Mouse (Mus musculus) heart, adult 2 months (tissue): ENCODE measurements around the gene Fn3krp. TPM values are rescaled to one million over a fixed set of nuclear protein-coding genes. Genes with fewer than 3 reads are reported as not detected.

Experiments
- DNase-seq, 2 experiments: peaks; one replicate each; pipeline ENCODE4 v3.0.0; 2021
- H3K27ac ChIP-seq: fragments of 200-600 bp; 2 replicates; pipeline ENCODE4 v1.8.1; 2022
- H3K27me3 ChIP-seq: fragments of 200-500 bp; 2 replicates; pipeline ENCODE4 v1.6.1; 2012; ENCODE audit warnings: mild to moderate bottlenecking, low read length, inconsistent platforms, mixed read lengths; ENCODE audit not compliant: control insufficient read depth, insufficient read depth
- H3K36me3 ChIP-seq: fragments of 200-500 bp; 2 replicates; pipeline ENCODE4 v1.6.1; 2012; ENCODE audit warnings: low read length, inconsistent platforms; ENCODE audit not compliant: control insufficient read depth, insufficient read depth
- H3K4me1 ChIP-seq: fragments of 200-500 bp; 2 replicates; pipeline ENCODE4 v1.6.1; 2011; ENCODE audit warnings: low read length; ENCODE audit not compliant: control insufficient read depth, insufficient read depth
- H3K4me3 ChIP-seq: fragments of 200-600 bp; 2 replicates; pipeline ENCODE4 v1.8.1; 2022
- H3K79me2 ChIP-seq: fragments of 200-500 bp; replicated peaks from 2 replicates; pipeline ENCODE4 v1.6.1; 2012; ENCODE audit warnings: mild to moderate bottlenecking, inconsistent platforms, low read length, moderate library complexity, mixed read lengths; ENCODE audit not compliant: control insufficient read depth, insufficient read depth
- H3K9ac ChIP-seq: fragments of 200-500 bp; 2 replicates; pipeline ENCODE4 v1.6.1; 2012; ENCODE audit warnings: low read depth, mild to moderate bottlenecking, control low read depth, inconsistent platforms, low read length, mixed read lengths
- CTCF ChIP-seq: fragments of 200-600 bp; IDR thresholded peaks from 2 replicates; pipeline ENCODE4 v1.8.1; 2022; ENCODE audit warnings: antibody characterized with exemption, mild to moderate bottlenecking, moderate library complexity
- EP300 ChIP-seq: fragments of 200-500 bp; IDR thresholded peaks from 2 replicates; pipeline ENCODE4 v1.6.1; 2011; ENCODE audit warnings: low read depth, low read length, control low read depth; ENCODE audit not compliant: insufficient read depth
- POLR2A ChIP-seq: fragments of 200-500 bp; IDR thresholded peaks from 2 replicates; pipeline ENCODE4 v1.6.1; 2011; ENCODE audit warnings: mild to moderate bottlenecking, low read depth, low read length, control low read depth; ENCODE audit not compliant: insufficient read depth
- WGBS: fragments of 180-500 bp; shearing (Covaris S2); methylation state at CpG from one replicate; pipeline ENCODE4 v1.1.7; 2018; 5-methylcytosine and 5-hydroxymethylcytosine counted together
- intact Hi-C: fragments of 180-260 bp; cut with DNase I; formaldehyde crosslinking; loops from one replicate; pipeline ENCODE4 v1.15.1; 2025
- polyA plus RNA-seq: library from polyadenylated mRNA; depleted of rRNA; stranded (reverse); fragments of >200 nt; gene quantifications from 2 replicates; pipeline ENCODE4 v1.2.3, GENCODE M21; 2012
- total RNA-seq, 2 experiments: library from RNA; stranded (reverse); gene quantifications; 2 replicates each; pipeline ENCODE4 v1.2.3; 2021

Fn3krp gene
- total and polyA plus RNA-seq, 3 experiments = 6.2 to 7.1 (median 6.9) TPM

GRCm38 (mm10) chr11:121390793-121391192 is 30.4 kb upstream of the Fn3krp start:
- no peaks in the 10 kb centered on the region for H3K27me3 ChIP-seq
- no peak for DNase-seq
- no peak overlapping the region for H3K9ac ChIP-seq
- TF ChIP-seq CTCF (no peak), EP300 (no peak), POLR2A (no peak)
- intact Hi-C loops = no loop called here
- H3K36me3 ChIP-seq = no peaks in the 10 kb centered on the region
- H3K4me1 ChIP-seq = peaks cover 2% of the 10 kb centered on the region
- no peaks in the 10 kb centered on the region for H3K79me2 ChIP-seq
- H3K4me3 ChIP-seq = no peak overlapping the region
- 48% methylated on average over 3 of the region's 3 CpGs for WGBS
- H3K27ac ChIP-seq = no peak overlapping the region

DNA sequence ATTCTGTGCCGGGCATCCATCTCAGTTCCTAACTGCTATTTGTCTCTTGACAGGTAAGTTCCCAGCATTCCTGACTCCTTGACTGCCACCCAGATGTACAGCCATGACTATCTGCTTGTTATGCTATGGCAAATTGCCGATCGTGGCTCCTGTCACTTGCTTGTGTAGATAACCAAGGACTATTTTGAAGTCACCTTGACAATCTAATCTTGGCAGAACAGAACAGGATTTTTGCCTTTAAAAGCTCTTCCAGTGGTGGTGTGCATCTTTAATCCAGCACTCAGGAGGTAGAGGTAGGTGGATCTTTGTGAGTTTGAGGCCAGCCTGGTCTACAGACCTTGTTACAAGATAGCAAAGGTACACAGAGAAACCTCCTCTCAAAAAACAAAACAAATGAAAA is 28.8 kb upstream of the Fn3krp start:
- peaks cover 2% of the 10 kb centered on the region for H3K4me1 ChIP-seq
- no peak for DNase-seq
- no peak overlapping the region for H3K9ac ChIP-seq
- no peak for TF ChIP-seq POLR2A
- no peak for TF ChIP-seq CTCF
- TF ChIP-seq EP300 = no peak
- H3K36me3 ChIP-seq = no peaks in the 10 kb centered on the region
- intact Hi-C loops = no loop called here
- H3K27ac ChIP-seq = no peak overlapping the region
- 66% methylated on average over 3 of the region's 3 CpGs for WGBS
- H3K4me3 ChIP-seq = no peak overlapping the region
- no peaks in the 10 kb centered on the region for H3K79me2 ChIP-seq
- no peaks in the 10 kb centered on the region for H3K27me3 ChIP-seq

GRCm38 (mm10) chr11:121407366-121408155 is 13.6 kb upstream of the Fn3krp start:
- Histone ChIP-seq H3K36me3 (no peaks in the 10 kb centered on the region), H3K79me2 (no peaks in the 10 kb centered on the region), H3K27me3 (no peaks in the 10 kb centered on the region), H3K4me3 (no peak overlapping the region), H3K9ac (no peak overlapping the region), H3K4me1 (no peaks in the 10 kb centered on the region), H3K27ac (no peak overlapping the region)
- no peak for TF ChIP-seq POLR2A
- no peak for TF ChIP-seq CTCF
- no peak for TF ChIP-seq EP300
- no peak for DNase-seq
- 59% methylated on average over 3 of the region's 3 CpGs for WGBS
- intact Hi-C loops = no loop called here

DNA sequence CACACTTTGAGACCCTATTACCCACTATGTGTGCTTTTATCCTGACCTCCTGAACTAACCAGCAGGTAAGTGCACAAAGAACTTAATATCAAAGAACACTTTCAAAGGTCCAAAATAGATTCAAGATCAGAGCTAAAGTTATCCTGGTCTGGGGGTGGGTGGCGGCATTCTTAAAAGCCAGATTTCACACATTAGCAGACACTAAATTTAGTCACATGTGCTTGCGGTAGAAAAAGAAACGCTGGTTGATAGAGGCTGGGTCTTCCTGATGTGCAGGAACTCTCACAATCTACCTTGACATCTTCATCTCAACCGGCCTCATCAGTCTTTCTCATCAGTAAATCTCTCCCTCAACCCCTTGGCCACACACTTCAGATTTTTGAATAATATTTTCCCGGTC is 6.4 kb upstream of the Fn3krp start:
- no peak overlapping the region for H3K9ac ChIP-seq
- 59% methylated on average over 5 of the region's 5 CpGs for WGBS
- no peaks in the 10 kb centered on the region; the same call in 1 of the 2 replicates for H3K27me3 ChIP-seq
- intact Hi-C loops = no loop called here
- H3K79me2 ChIP-seq = no peaks in the 10 kb centered on the region
- H3K27ac ChIP-seq = no peak overlapping the region
- H3K4me1 ChIP-seq = peaks cover 1% of the 10 kb centered on the region; the same call in 1 of the 2 replicates
- H3K4me3 ChIP-seq = no peak overlapping the region
- no peak for DNase-seq
- TF ChIP-seq POLR2A (no peak), CTCF (no peak), EP300 (no peak)
- H3K36me3 ChIP-seq = no peaks in the 10 kb centered on the region

DNA sequence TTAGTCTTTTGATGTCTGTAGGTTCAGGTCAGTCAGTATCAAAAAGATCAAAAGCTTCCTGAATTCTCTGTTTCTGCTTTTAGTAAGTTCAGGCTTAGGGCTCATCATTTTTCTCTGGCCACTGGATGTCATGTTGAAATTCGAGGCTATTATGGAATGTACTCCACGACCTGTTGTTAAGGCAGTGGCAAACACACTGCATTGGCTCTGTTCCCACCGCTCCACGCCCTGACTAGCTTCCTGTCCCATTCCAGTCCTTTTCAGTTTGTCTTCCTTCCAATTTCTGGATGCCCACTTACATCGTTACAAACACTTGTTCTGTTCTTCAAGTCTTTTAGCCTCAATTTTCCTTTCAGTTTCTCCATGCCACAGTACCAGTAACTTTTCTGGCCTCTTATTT is 5.8 kb upstream of the Fn3krp start:
- Histone ChIP-seq H3K27ac (no peak overlapping the region), H3K4me1 (peaks cover 1% of the 10 kb centered on the region; the same call in 1 of the 2 replicates), H3K9ac (no peak overlapping the region), H3K79me2 (no peaks in the 10 kb centered on the region), H3K4me3 (no peak overlapping the region), H3K27me3 (no peaks in the 10 kb centered on the region; the same call in 1 of the 2 replicates), H3K36me3 (no peaks in the 10 kb centered on the region)
- 25% methylated on average over 5 of the region's 5 CpGs for WGBS
- TF ChIP-seq POLR2A (no peak), CTCF (no peak), EP300 (no peak)
- intact Hi-C loops = no loop called here
- DNase-seq = no peak

GRCm38 (mm10) chr11:121417971-121418370 is 3.2 kb upstream of the Fn3krp start:
- Histone ChIP-seq H3K9ac (no peak overlapping the region), H3K4me3 (no peak overlapping the region), H3K27me3 (no peaks in the 10 kb centered on the region; the same call in 1 of the 2 replicates), H3K27ac (no peak overlapping the region), H3K79me2 (no peaks in the 10 kb centered on the region), H3K36me3 (peaks cover 2% of the 10 kb centered on the region; the same call in 1 of the 2 replicates), H3K4me1 (peaks cover 3% of the 10 kb centered on the region)
- 85% methylated on average over 5 of the region's 5 CpGs for WGBS
- intact Hi-C loops = no loop called here
- no peak for DNase-seq
- no peak for TF ChIP-seq EP300
- TF ChIP-seq POLR2A = no peak
- no peak for TF ChIP-seq CTCF
